In genomic region chr19:5568470-5569140, GRCm38 (mm10) we compare ENCODE assay signal across 8 mouse cellular contexts. TPM values are rescaled to one million over a fixed set of nuclear protein-coding genes. Genes with fewer than 3 reads are reported as not detected.
DNase-seq lines count a peak whose midpoint lies in the region; ATAC-seq lines count a peak whose summit lies in the region.

No protein-coding gene starts in this region.

- no peaks in the 10 kb centered on the region for H3K9me3 ChIP-seq in heart, embryonic 15.5 days (replicated peaks)
- H3K9me3 ChIP-seq in liver, embryonic 13.5 days (replicated peaks), result no peaks in the 10 kb centered on the region
- no peaks in the 10 kb centered on the region for H3K9me3 ChIP-seq in stomach, embryonic 14.5 days (ENCODE audit: control insufficient read depth, low read depth, low read length)

- H3K36me3 ChIP-seq in heart, embryonic 15.5 days, result peaks cover 7% of the 10 kb centered on the region; the same call in 1 of the 2 replicates
- peaks cover 25% of the 10 kb centered on the region for H3K36me3 ChIP-seq in liver, embryonic 13.5 days
- H3K36me3 ChIP-seq in stomach, embryonic 14.5 days (ENCODE audit: control insufficient read depth, insufficient read depth, low read length), result no peaks in the 10 kb centered on the region; the same call in 1 of the 2 replicates

- H3K4me2 ChIP-seq in heart, embryonic 15.5 days, result peak overlapping the region; percentile 91
- peak overlapping the region; percentile 99 for H3K4me2 ChIP-seq in liver, embryonic 13.5 days
- H3K4me2 ChIP-seq in stomach, embryonic 14.5 days (replicated peaks; ENCODE audit: low read depth, low read length), result peak overlapping the region; percentile 91

- no peak for ATAC-seq in heart, embryonic 15.5 days (replicated peaks; ENCODE audit: insufficient number of reproducible peaks, insufficient read depth, low FRiP score, low read depth)
- peak; percentile 34 for ATAC-seq in liver, embryonic 13.5 days (ENCODE audit: low read depth)
- ATAC-seq in stomach, embryonic 14.5 days (ENCODE audit: insufficient number of reproducible peaks, insufficient read depth, low FRiP score, low read depth), result 0 out of 2 replicates have a peak, but pooled peaks have one; percentile 5

- H3K27ac ChIP-seq in heart, embryonic 15.5 days, result peak overlapping the region; percentile 92
- peak overlapping the region; percentile 95 for H3K27ac ChIP-seq in liver, embryonic 13.5 days
- H3K27ac ChIP-seq in stomach, embryonic 14.5 days (ENCODE audit: low read length), result peak overlapping the region; percentile 88; the same call in 1 of the 2 replicates

- 8% methylated on average over 27 of the region's 27 CpGs for WGBS in heart, embryonic 15.5 days
- WGBS in liver, embryonic 13.5 days (ENCODE audit: insufficient replicate concordance), result 6% methylated on average over 27 of the region's 27 CpGs
- WGBS in stomach, embryonic 14.5 days, result 10% methylated on average over 27 of the region's 27 CpGs

- H3K4me3 ChIP-seq in heart, embryonic 15.5 days, result peak overlapping the region; percentile 74
- peak overlapping the region; percentile 85 for H3K4me3 ChIP-seq in liver, embryonic 13.5 days (replicated peaks)
- peak overlapping the region; percentile 73 for H3K4me3 ChIP-seq in stomach, embryonic 14.5 days (ENCODE audit: low read depth, low read length)

- peaks cover 36% of the 10 kb centered on the region for H3K27me3 ChIP-seq in heart, embryonic 15.5 days
- H3K27me3 ChIP-seq in liver, embryonic 13.5 days, result peaks cover 36% of the 10 kb centered on the region
- no peaks in the 10 kb centered on the region for H3K27me3 ChIP-seq in stomach, embryonic 14.5 days (ENCODE audit: control insufficient read depth, insufficient read depth, low read length)

- H3K9ac ChIP-seq in heart, embryonic 15.5 days, result peak overlapping the region; percentile 84
- H3K9ac ChIP-seq in liver, embryonic 13.5 days, result peak overlapping the region; percentile 91
- peak overlapping the region; percentile 62; the same call in 1 of the 2 replicates for H3K9ac ChIP-seq in stomach, embryonic 14.5 days (replicated peaks; ENCODE audit: low read depth, low read length)

- DNase-seq in CD8-positive naive resting alpha-beta T cell, adult 2 months (ENCODE audit: low read depth in 2 of 2, low spot score in 2 of 2), result peak; percentile 71 to 82
- DNase-seq in c-Kit-negative CD71-positive TER-119-positive erythroid progenitor cells, embryonic 14.5 days (ENCODE audit: low read depth, low spot score), result peak; percentile 90
- peak; percentile 37 for DNase-seq in fibroblast of lung, adult 2 months (ENCODE audit: low read depth)
- DNase-seq in kidney, postnatal 14 days, result peak; percentile 85
- peak; percentile 74 for DNase-seq in liver, embryonic 13.5 days
- DNase-seq in natural killer cell, adult 2 months (ENCODE audit: low spot score in 2 of 2), result peak; percentile 77 to 82

- peaks cover 23% of the 10 kb centered on the region for H3K4me1 ChIP-seq in heart, embryonic 15.5 days (replicated peaks)
- peaks cover 41% of the 10 kb centered on the region for H3K4me1 ChIP-seq in liver, embryonic 13.5 days (replicated peaks)
- 0 out of 2 replicates have a peak, but pooled peaks cover 12% of the 10 kb centered on the region for H3K4me1 ChIP-seq in stomach, embryonic 14.5 days (ENCODE audit: control insufficient read depth, insufficient read depth, low read length)

RNA-seq across cellular contexts. Expression of gene Ap5b1, which starts 0.8 kb away (rescaled TPM):
- 2.0 and 4.5 TPM in 2 replicates for polyA plus RNA-seq in heart, embryonic 15.5 days (2015; fragmentation: Nextera tagmentation; extraction: Ambion mirVana)
- 2.3 and 2.9 TPM in 2 replicates for polyA plus RNA-seq in liver, embryonic 13.5 days (2015; fragmentation: Nextera tagmentation; extraction: Ambion mirVana)
- polyA plus RNA-seq in stomach, embryonic 14.5 days (2014; fragmentation: Nextera tagmentation; extraction: Ambion mirVana), result 5.5 and 6.1 TPM in 2 replicates

RNA-seq across cellular contexts. Expression of gene Ovol1, which starts 8.2 kb away (rescaled TPM):
- 0.25 and 0.87 TPM in 2 replicates for polyA plus RNA-seq in heart, embryonic 15.5 days (2015; fragmentation: Nextera tagmentation; extraction: Ambion mirVana)
- polyA plus RNA-seq in liver, embryonic 13.5 days (2015; fragmentation: Nextera tagmentation; extraction: Ambion mirVana), result 0.06 and 0.09 TPM in 2 replicates
- 11.2 and 11.5 TPM in 2 replicates for polyA plus RNA-seq in stomach, embryonic 14.5 days (2014; fragmentation: Nextera tagmentation; extraction: Ambion mirVana)

RNA-seq across cellular contexts. Expression of gene Rnaseh2c, which starts 33.1 kb away (rescaled TPM):
- polyA plus RNA-seq in heart, embryonic 15.5 days (2015; fragmentation: Nextera tagmentation; extraction: Ambion mirVana), result 89.7 and 96.1 TPM in 2 replicates
- 164 and 176 TPM in 2 replicates for polyA plus RNA-seq in liver, embryonic 13.5 days (2015; fragmentation: Nextera tagmentation; extraction: Ambion mirVana)
- polyA plus RNA-seq in stomach, embryonic 14.5 days (2014; fragmentation: Nextera tagmentation; extraction: Ambion mirVana), result 113 and 119 TPM in 2 replicates

RNA-seq across cellular contexts. Expression of gene Kat5, which starts 41.4 kb away (rescaled TPM):
- 29.6 and 35.3 TPM in 2 replicates for polyA plus RNA-seq in heart, embryonic 15.5 days (2015; fragmentation: Nextera tagmentation; extraction: Ambion mirVana)
- polyA plus RNA-seq in liver, embryonic 13.5 days (2015; fragmentation: Nextera tagmentation; extraction: Ambion mirVana), result 21.7 and 23.8 TPM in 2 replicates
- polyA plus RNA-seq in stomach, embryonic 14.5 days (2014; fragmentation: Nextera tagmentation; extraction: Ambion mirVana), result 30.5 and 37.0 TPM in 2 replicates

RNA-seq across cellular contexts. Expression of gene Snx32, which starts 58.3 kb away (rescaled TPM):
- polyA plus RNA-seq in heart, embryonic 15.5 days (2015; fragmentation: Nextera tagmentation; extraction: Ambion mirVana), result 15.8 and 17.6 TPM in 2 replicates
- 6.4 and 7.0 TPM in 2 replicates for polyA plus RNA-seq in liver, embryonic 13.5 days (2015; fragmentation: Nextera tagmentation; extraction: Ambion mirVana)
- polyA plus RNA-seq in stomach, embryonic 14.5 days (2014; fragmentation: Nextera tagmentation; extraction: Ambion mirVana), result 12.4 and 13.0 TPM in 2 replicates

Comparison
In these comparisons a context has a peak if more than half of its experiments do, and no peak if none do; other contexts are left out.
1. DNase-seq: peak in every context shown above with its lines; median percentile 90 in c-Kit-negative CD71-positive TER-119-positive erythroid progenitor cells, embryonic 14.5 days; 85 in kidney, postnatal 14 days; 80 in natural killer cell, adult 2 months; 76 in CD8-positive naive resting alpha-beta T cell, adult 2 months; 74 in liver, embryonic 13.5 days; 37 in fibroblast of lung, adult 2 months.